Mouse (Mus musculus) megakaryocyte, embryonic 14.5 days (primary cell): ENCODE measurements around the gene Hdc.

Source experiments
- FLI1 ChIP-seq: IDR thresholded peaks from 2 replicates; pipeline ENCODE4 v1.6.1; 2012; ENCODE audit warnings: low read length, inconsistent platforms, mixed read lengths
- GATA1 ChIP-seq: IDR thresholded peaks from 3 replicates; pipeline ENCODE4 v1.6.1; 2012; ENCODE audit warnings: mixed read lengths, low read length, inconsistent platforms, borderline replicate concordance

DNA sequence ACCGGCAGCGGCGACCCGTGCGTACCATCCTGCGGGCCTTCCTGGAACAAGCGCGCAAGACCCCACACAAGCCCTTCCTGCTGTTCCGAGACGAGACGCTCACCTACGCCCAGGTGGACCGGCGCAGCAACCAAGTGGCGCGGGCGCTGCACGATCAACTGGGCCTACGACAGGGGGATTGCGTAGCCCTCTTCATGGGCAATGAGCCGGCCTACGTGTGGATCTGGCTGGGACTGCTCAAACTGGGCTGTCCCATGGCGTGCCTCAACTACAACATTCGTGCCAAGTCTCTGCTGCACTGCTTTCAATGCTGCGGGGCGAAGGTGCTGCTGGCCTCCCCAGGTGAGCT is 65.8 kb downstream of the Hdc start:
- TF ChIP-seq GATA1 (no peak), FLI1 (no peak)
